Mouse (Mus musculus): Measurements from ENCODE around the gene Fsip1.
"Not testable (repeated sequence)": the region's sequence is repeated elsewhere in the genome, so short reads cannot be mapped to it uniquely, and the experiment has no call there.

Fsip1 gene

DNA sequence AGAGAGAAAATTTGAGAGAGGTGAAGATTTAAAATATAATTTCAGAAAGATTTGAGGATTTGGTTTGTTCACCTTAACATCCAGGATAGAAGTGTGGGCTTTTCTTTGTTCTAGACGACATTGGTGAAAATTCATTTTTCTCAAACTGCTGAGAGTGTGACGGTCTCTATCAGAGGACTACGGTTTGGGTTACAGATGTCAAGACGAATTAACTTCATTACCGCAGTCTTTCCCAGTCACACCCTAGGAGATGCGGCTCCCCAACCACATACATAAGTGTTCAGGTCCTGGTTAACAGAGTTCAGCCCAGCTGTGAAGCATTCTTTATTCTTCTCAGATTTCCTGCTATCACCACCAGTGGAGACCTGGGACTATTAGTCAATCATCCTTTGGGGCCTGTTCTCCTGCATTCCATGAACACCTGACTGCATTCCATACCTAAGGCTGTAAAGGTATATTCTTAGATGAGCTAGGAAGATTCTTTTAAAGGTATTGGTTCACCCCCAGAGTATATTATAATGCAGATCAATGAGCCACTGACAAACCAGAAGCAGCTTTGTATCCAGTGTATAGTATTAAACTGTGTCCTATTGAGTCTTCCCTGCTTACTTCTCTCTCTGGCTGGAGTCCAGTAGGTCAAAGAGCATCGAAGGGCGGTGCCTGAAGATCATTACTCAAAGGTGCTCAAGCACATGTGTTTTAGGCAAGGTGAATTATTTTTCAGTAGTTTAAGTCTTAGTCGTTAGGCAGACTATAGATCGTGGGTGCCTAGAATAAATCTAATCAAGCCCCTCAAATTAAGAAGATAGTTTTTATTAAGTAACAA, 82.0 kb downstream of the Fsip1 start:
- no peak for DNase-seq (ENCODE audit: low spot score)

DNA sequence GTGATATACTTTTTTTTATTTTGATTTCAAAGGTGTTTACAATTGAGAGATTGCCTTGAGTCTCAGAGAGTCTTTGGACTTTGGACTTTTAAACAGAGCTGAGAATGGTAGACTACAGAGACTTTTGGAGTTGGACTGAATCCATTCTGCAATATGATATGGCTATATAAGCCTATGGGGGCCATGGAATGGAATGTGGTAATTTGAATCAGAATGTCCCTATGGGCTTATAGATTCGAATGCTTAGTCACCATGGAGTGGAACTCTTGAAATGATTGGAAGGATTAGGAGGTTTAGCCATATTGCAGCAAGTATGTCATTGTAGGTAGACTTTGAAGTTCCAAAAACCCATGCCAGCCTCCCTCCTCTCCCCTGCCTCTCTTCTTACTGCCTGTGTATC, 88.5 kb downstream of the Fsip1 start:
- DNase-seq (ENCODE audit: low spot score): no peak

GRCm38 (mm10) chr2:118167731-118168130, 89.0 kb downstream of the Fsip1 start:
- DNase-seq (ENCODE audit: low spot score): no peak

- no peak for DNase-seq (ENCODE audit: low spot score)
Observed at GRCm38 (mm10) chr2:118165691-118166090, 91.1 kb downstream of the Fsip1 start.

- DNase-seq (ENCODE audit: low spot score): no peak
Observed at GRCm38 (mm10) chr2:118164137-118164536, 92.6 kb downstream of the Fsip1 start.

- DNase-seq (ENCODE audit: low spot score): no peak
Observed at GRCm38 (mm10) chr2:118162486-118162885, 94.3 kb downstream of the Fsip1 start.

- DNase-seq (ENCODE audit: low spot score): no peak
Observed at GRCm38 (mm10) chr2:118160991-118161390, 95.8 kb downstream of the Fsip1 start.

DNA sequence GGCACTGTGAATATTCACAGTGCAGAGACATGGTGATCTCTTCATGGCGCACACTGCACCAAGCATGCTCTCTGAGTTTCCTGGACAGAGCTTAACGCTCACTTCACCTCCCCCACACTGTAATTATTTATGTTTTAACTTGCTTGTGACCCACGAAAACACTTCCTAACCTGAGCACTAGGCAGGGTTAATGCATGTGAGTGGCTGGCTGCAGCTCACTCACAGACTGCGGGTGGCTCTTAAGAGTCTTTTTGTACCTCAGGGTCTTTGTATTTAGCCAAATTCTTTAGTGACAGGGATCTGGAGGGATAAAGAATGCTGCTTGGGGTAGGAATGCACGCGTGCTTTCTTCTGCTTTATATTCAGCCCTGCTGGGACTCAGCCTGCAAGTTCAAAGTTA, 96.2 kb downstream of the Fsip1 start:
- no peak for DNase-seq (ENCODE audit: low spot score)

DNA sequence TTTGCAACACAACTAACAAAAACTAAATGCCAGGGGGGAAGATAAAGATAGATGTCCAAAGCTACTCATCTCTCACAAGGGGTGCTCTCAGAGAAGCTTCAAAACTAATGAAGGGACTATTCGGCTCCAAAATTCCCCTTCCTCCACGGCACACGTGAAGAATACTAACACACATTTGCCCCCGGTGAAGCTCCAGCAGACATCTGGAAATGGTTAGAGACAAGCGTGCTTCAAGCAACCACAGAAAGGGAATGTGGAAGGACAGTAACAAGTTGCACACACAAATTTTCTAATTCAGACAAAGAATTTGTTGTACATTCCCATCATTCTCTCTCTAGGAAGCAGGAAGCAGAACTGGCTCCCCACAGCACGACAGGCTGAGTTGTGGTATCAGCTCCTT, 97.6 kb downstream of the Fsip1 start:
- no peak for DNase-seq (ENCODE audit: low spot score)

- no peak for DNase-seq (ENCODE audit: low spot score)
Observed at GRCm38 (mm10) chr2:118158095-118158494, 98.7 kb downstream of the Fsip1 start.

DNA sequence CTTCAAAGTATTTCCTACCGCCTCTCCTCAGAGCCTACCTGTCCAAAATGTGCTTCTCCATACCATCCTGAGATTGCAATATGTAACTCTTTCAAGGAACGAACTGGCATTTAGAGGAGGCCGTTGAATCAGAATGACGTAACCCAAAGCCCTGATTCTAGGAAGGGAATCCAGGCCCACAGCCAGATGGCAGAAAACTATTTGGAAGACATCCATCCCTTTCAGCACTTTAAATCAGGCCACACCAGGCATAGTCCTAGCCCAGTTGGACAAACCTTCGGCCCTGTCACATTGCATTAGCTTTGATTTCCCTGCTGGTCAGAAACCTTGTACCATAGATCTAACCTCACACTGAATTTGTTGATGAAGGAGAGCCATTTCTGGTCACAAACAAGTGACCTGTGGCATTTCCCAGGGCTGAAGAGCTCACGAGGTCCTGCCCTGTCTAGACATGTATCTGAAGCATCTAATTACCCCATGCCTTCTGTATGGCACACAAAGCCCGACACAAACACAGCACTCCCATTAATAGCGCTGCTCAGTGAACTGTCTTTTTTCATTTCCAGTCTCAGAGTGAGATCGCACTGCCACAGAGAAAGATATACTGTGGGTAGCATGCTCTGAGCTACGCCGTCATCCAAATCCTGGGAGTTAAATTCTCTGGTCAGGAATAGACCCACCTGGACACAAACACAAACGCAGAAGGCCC, 106.8 kb downstream of the Fsip1 start:
- no peak for DNase-seq (ENCODE audit: low spot score)

DNA sequence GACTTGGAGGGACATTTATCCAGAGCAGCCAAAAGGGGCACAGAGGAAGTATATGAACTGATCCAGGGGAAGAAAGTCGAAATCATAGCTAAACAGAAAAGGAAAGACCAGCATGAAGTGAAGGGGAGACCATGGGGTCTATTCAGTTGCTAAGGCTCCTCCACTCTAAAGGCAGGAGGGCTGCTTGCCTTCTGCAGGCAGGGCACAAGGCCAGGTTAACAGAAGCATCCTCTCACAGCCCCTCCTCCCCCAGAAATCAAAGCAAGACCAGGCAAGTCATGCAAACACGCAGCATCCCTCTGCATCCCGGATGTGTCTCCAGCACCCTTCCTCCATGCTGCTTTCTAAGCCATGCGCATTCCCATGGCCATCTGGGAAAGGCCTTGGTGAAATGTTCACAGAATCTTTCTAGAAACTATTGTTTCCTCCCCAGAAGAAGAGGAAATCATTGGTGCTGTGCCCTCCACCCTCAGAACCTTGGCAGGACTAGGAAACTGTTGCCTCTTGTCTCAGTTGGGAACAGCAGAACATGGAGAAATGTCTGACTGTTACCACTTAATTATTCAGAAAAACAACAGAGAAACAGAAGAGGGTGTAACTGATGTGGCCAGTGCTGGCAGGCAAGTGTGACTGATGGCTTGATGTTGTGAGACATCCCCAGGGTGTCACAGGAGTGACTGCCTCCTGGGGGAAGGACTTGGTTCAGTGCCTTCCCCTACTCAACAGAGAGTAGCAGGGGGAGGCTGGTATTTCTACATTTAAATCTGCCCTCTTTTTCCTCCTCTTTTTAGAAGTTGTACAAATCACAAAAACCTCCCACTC, 108.2 kb downstream of the Fsip1 start:
- no peak for DNase-seq (ENCODE audit: low spot score)

DNA sequence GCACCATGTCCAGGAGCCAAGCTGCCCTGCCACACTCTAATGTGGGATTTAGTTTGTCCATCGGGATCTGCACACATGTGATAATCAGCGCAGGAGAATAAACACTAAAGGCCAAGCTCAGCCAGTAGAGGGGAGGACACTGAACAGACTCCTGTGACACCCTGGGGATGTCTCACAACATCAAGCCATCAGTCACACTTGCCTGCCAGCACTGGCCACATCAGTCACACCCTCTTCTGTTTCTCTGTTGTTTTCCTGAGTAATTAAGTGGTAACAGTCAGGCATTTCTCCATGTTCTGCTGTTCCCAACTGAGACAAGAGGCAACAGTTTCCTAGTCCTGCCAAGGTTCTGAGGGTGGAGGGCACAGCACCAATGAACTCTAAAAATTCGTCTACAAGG, 109.0 kb downstream of the Fsip1 start:
- not testable (repeated sequence) for DNase-seq (ENCODE audit: low spot score)

- no peak for DNase-seq (ENCODE audit: low spot score)
Observed at GRCm38 (mm10) chr2:118141651-118142050, 115.1 kb downstream of the Fsip1 start.

- no peak for DNase-seq (ENCODE audit: low spot score)
Observed at GRCm38 (mm10) chr2:118139261-118139660, 117.5 kb downstream of the Fsip1 start.

DNA sequence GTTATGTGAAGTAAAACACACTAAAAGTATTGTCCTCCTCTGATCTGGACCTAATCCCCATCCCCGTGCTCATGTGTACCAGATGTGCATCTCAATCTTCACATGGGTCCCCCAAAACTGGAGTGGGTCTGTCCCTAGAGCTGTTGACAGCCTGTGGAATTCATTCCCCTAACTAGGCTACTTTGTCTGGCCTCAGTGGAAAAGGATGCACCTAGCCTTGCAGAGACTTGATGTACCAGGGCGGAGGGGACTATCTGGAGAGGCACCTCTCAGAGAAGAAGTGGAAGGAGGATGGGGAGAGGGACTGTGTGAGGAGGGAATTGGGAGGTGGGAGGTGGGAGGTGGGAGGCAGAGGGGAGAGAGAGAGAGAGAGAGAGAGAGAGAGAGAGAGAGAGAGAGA, 119.0 kb downstream of the Fsip1 start:
- no peak for DNase-seq (ENCODE audit: low spot score)

DNA sequence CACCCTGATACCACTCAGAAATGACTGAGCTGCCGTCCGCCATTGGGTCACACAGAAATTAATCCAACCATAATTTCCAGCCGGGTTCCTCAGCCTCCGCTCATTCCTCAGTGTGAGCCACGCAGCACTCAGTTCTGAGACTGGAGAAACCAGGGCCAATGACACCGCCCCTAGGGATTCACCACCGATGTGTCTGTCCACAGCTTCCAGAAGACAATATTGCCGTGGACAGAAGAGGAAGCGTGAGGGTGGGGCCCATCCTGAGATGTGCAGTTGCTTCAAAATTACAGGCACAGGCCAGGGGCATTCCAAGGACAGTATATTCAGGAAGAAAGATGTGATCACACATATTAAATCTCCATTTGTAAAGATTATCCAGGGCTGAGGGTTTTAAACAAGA, 119.7 kb downstream of the Fsip1 start:
- no peak for DNase-seq (ENCODE audit: low spot score)

- no peak for DNase-seq (ENCODE audit: low spot score)
Observed at GRCm38 (mm10) chr2:118128313-118128712, 128.5 kb downstream of the Fsip1 start.

GRCm38 (mm10) chr2:118127516-118128288, 129.1 kb downstream of the Fsip1 start:
- no peak for DNase-seq (ENCODE audit: low spot score)

DNA sequence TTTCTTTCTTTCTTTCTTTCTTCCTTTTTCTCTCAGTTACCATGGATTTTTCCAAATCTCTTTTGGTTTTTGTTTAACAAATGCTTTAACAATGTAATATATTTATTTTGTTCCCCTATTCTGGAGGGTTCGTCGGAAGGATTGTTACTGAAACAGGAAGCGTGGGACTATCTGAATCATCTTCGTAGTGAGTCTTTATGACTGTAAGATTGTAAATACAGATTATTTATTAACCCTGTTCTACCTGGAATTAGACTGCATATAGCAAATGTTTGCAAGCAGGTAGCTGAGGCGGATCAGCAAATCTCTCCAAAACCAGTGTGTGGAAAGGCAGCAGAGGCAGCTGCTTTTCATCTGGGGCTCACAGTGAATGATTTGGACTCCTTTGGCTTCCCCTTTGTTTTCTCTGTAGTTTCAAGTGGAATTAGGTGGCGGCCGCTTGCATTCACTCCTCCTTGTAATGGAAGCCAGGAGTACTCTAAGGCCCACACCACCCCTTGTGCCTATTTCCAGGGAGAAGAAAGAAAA, 130.8 kb downstream of the Fsip1 start:
- DNase-seq (ENCODE audit: low spot score): no peak

GRCm38 (mm10) chr2:118125211-118125939, 131.4 kb downstream of the Fsip1 start:
- no peak for DNase-seq (ENCODE audit: low spot score)

All from c-Kit-positive CD71-positive TER-119-positive erythroid progenitor cells, embryonic 14.5 days (primary cell).